27 mouse cellular contexts compared by ENCODE assay signal in the genomic region with DNA sequence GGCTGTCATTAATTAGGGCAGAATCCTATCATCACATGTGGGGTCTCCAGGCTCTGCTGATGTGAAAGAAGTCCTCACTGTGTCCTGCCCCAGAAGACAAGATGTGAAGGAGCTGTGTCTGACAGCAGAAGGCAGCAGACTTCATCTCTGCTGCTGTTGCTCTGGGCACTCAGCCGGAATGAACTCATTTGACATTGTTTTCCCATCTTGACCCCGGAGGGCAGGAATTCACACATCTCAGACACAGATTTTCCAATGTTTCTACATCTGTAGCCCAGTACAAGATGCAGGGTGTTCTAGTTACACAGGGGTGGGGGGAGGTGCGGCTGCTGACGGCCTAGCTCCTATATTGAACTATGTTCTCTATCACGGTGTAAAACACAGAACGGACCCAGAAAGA.
DNase-seq lines count a peak whose midpoint lies in the region; ATAC-seq and TF ChIP-seq lines count a peak whose summit lies in the region.
"Had no signal": no experiment of that assay in that cellular context is flagged by ENCODE, and none has a peak within 500 bp of the region (broad histone marks: within the 10 kb centered on the region; RNA-seq: fewer than 3 reads in every experiment).

No protein-coding gene starts in this region.

- no peak for ATAC-seq in hindbrain, embryonic 14.5 days (ENCODE audit: low FRiP score)
- ATAC-seq: forebrain, embryonic 14.5 days; Patski had no signal

- no peak overlapping the region for H3K9ac ChIP-seq in hindbrain, embryonic 14.5 days
- H3K9ac ChIP-seq: heart, embryonic 15.5 days; hindbrain, embryonic 15.5 days; liver, embryonic 14.5 days; stomach, embryonic 15.5 days had no signal

- 55% methylated on average over 6 of the region's 6 CpGs for WGBS in hindbrain, embryonic 10.5 days
- 60% methylated on average over 6 of the region's 6 CpGs for WGBS in hindbrain, embryonic 14.5 days
- WGBS in kidney, adult 2 months: 37% methylated on average over 6 of the region's 6 CpGs
- WGBS in embryonic facial prominence, embryonic 10.5 days: 41% methylated on average over 6 of the region's 6 CpGs

- TF ChIP-seq CTCF in kidney, adult 2 months (conservative IDR thresholded peaks at IDR 0.05; ENCODE audit: insufficient read depth, insufficient read length, low read depth, low read length): no peak

- no peak overlapping the region for H3K4me3 ChIP-seq in hindbrain, embryonic 10.5 days
- H3K4me3 ChIP-seq in hindbrain, embryonic 14.5 days (replicated peaks; ENCODE audit: low read length): no peak overlapping the region
- no peak overlapping the region for H3K4me3 ChIP-seq in kidney, adult 2 months (ENCODE audit: insufficient read depth, low read depth, low read length)
- H3K4me3 ChIP-seq in embryonic facial prominence, embryonic 10.5 days: no peak overlapping the region
- H3K4me3 ChIP-seq: heart, embryonic 15.5 days; hindbrain, embryonic 15.5 days; stomach, embryonic 15.5 days had no signal

- no peak for TF ChIP-seq POLR2A in kidney, adult 2 months (IDR thresholded peaks at IDR 0.05; ENCODE audit: low read depth, low read length)

- DNase-seq in hindbrain, embryonic 10.5 days (ENCODE audit: low spot score): peak; percentile 35
- DNase-seq in hindbrain, embryonic 14.5 days (ENCODE audit: low spot score): no peak
- DNase-seq in kidney, postnatal 14 days: peak; percentile 16
- DNase-seq in kidney, adult 2 months: no peak
- DNase-seq in embryonic facial prominence, embryonic 10.5 days (ENCODE audit: low spot score): peak; percentile 17
- DNase-seq in retina, postnatal 1 day: peak; percentile 83
- no peak for DNase-seq in cerebellum, adult 18-20 months
- no peak for DNase-seq in spleen, postnatal 4 days (ENCODE audit: low spot score in 2 of 2)
- DNase-seq: adrenal gland, postnatal 10 days; cerebellum, adult 2 months; cerebellum, postnatal 14 days; gastrocnemius, postnatal 14 days; heart, postnatal 36 days; kidney, adult 18-20 months; layer of hippocampus, postnatal 36 days; liver; lung, adult 2 months; lung, postnatal 10 days; midbrain, embryonic 14.5 days had no signal

- no peak overlapping the region for H3K27ac ChIP-seq in hindbrain, embryonic 10.5 days
- no peak overlapping the region for H3K27ac ChIP-seq in hindbrain, embryonic 14.5 days
- no peak overlapping the region for H3K27ac ChIP-seq in kidney, adult 2 months (ENCODE audit: insufficient read depth, low read depth, low read length)
- H3K27ac ChIP-seq in embryonic facial prominence, embryonic 10.5 days (replicated peaks): no peak overlapping the region
- H3K27ac ChIP-seq: heart, embryonic 15.5 days; hindbrain, embryonic 15.5 days; liver, embryonic 14.5 days; macrophage; stomach, embryonic 15.5 days had no signal

- H3K4me2 ChIP-seq in hindbrain, embryonic 14.5 days (replicated peaks): no peak overlapping the region
- H3K4me2 ChIP-seq: heart, embryonic 15.5 days; hindbrain, embryonic 15.5 days; stomach, embryonic 15.5 days had no signal

- no peaks in the 10 kb centered on the region for H3K27me3 ChIP-seq in hindbrain, embryonic 10.5 days (ENCODE audit: insufficient read depth, poor library complexity, severe bottlenecking)
- no peaks in the 10 kb centered on the region for H3K27me3 ChIP-seq in hindbrain, embryonic 14.5 days (ENCODE audit: control insufficient read depth, insufficient read depth, low read length)
- H3K27me3 ChIP-seq in kidney, adult 2 months (replicated peaks; ENCODE audit: control insufficient read depth, insufficient read depth, low read length): no peaks in the 10 kb centered on the region
- no peaks in the 10 kb centered on the region for H3K27me3 ChIP-seq in embryonic facial prominence, embryonic 10.5 days (replicated peaks; ENCODE audit: low read depth, poor library complexity, severe bottlenecking)
- H3K27me3 ChIP-seq: heart, embryonic 15.5 days; hindbrain, embryonic 15.5 days; stomach, embryonic 15.5 days had no signal

- H3K36me3 ChIP-seq in hindbrain, embryonic 10.5 days: no peaks in the 10 kb centered on the region
- H3K36me3 ChIP-seq in hindbrain, embryonic 14.5 days (replicated peaks; ENCODE audit: control insufficient read depth, insufficient read depth): no peaks in the 10 kb centered on the region
- no peaks in the 10 kb centered on the region for H3K36me3 ChIP-seq in kidney, adult 2 months (ENCODE audit: control insufficient read depth, insufficient read depth, low read length)
- no peaks in the 10 kb centered on the region for H3K36me3 ChIP-seq in embryonic facial prominence, embryonic 10.5 days (replicated peaks)
- H3K36me3 ChIP-seq: G1E; heart, embryonic 15.5 days; hindbrain, embryonic 15.5 days; stomach, embryonic 15.5 days had no signal

- H3K4me1 ChIP-seq in hindbrain, embryonic 10.5 days (replicated peaks): no peaks in the 10 kb centered on the region; the same call in 1 of the 2 replicates
- no peaks in the 10 kb centered on the region for H3K4me1 ChIP-seq in hindbrain, embryonic 14.5 days (replicated peaks; ENCODE audit: control insufficient read depth, insufficient read depth, low read length)
- H3K4me1 ChIP-seq in kidney, adult 2 months (ENCODE audit: control insufficient read depth, insufficient read depth, low read length): no peaks in the 10 kb centered on the region
- no peaks in the 10 kb centered on the region for H3K4me1 ChIP-seq in embryonic facial prominence, embryonic 10.5 days
- H3K4me1 ChIP-seq: heart, embryonic 15.5 days; hindbrain, embryonic 15.5 days; stomach, embryonic 15.5 days had no signal

- H3K9me3 ChIP-seq in hindbrain, embryonic 10.5 days: no peaks in the 10 kb centered on the region
- no peaks in the 10 kb centered on the region for H3K9me3 ChIP-seq in hindbrain, embryonic 14.5 days (ENCODE audit: control insufficient read depth, low read length)
- H3K9me3 ChIP-seq in embryonic facial prominence, embryonic 10.5 days: no peaks in the 10 kb centered on the region
- H3K9me3 ChIP-seq: G1E; heart, embryonic 15.5 days; hindbrain, embryonic 15.5 days; stomach, embryonic 15.5 days had no signal

Comparison
In these comparisons a context has a peak if more than half of its experiments do, and no peak if none do; other contexts are left out.
1. DNase-seq: peak in hindbrain, embryonic 10.5 days (single experiment), kidney, postnatal 14 days (single experiment), embryonic facial prominence, embryonic 10.5 days (single experiment) and retina, postnatal 1 day (single experiment); none in hindbrain, embryonic 14.5 days (single experiment), kidney, adult 2 months (single experiment), cerebellum, adult 18-20 months (0 of 2) and spleen, postnatal 4 days (0 of 2).